Mouse (Mus musculus) liver, embryonic 14.5 days (tissue): ENCODE data around the gene Pycr2.

Source experiments
- CTCF ChIP-seq: IDR thresholded peaks from 2 replicates; pipeline ENCODE4 v1.5.1; 2016; ENCODE audit warnings: antibody characterized with exemption, low read depth, control low read depth
- EP300 ChIP-seq: IDR thresholded peaks from 2 replicates; pipeline ENCODE4 v1.6.1; 2016; ENCODE audit warnings: antibody characterized with exemption, low read depth

- TF ChIP-seq CTCF, result no peak
- no peak for TF ChIP-seq EP300
Observed at GRCm38 (mm10) chr1:180866001-180866400, 38.1 kb upstream of the Pycr2 start.
